In the genomic region with DNA sequence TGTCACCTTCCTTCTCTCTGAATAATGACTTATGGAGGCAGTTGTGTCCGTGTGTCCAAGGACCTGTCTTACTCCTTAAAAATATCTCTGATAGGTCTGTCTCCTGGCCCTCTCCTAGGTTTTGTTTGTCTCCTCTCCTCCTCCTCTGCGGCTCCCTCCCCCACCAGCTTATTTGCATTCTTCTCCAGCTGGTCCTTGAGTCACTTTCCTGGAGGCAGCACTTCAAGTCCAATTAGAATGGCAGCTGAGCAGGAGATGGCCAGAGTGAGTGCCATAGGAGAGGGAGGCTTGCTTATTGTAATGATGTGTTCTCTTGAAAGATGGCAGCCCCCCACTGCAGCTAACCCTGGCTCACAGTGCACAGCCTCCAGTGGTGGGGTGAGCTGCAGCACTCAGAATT, we compare ENCODE assay signal across 7 mouse cellular contexts. TPM values are rescaled to one million over a fixed set of nuclear protein-coding genes. Genes with fewer than 3 reads are reported as not detected.
DNase-seq lines count a peak whose midpoint lies in the region; ATAC-seq lines count a peak whose summit lies in the region.

No protein-coding gene starts in this region.

- peak; percentile 67 to 74 for DNase-seq in cerebellum, adult 18-20 months
- peak; percentile 34 for DNase-seq in embryo, embryonic 9.5 days (ENCODE audit: extremely low spot score)
- DNase-seq in layer of hippocampus, adult 8-10 months (ENCODE audit: low spot score in 2 of 2): peak; percentile 55 to 64
- DNase-seq in mesoderm, embryonic 11.5 days (ENCODE audit: low read depth, low spot score): peak; percentile 30
- DNase-seq in liver, embryonic 11.5 days (ENCODE audit: low spot score): no peak
- no peak for DNase-seq in adrenal gland, adult 18-20 months (ENCODE audit: low spot score in 2 of 2)

- no peak for ATAC-seq in liver, embryonic 11.5 days (replicated peaks; ENCODE audit: low FRiP score)
- ATAC-seq in megakaryocyte-erythroid progenitor cell, adult 5-6 weeks (replicated peaks; ENCODE audit: low FRiP score, low TSS enrichment, poor library complexity, severe bottlenecking): no peak

- WGBS in liver, embryonic 11.5 days: 45% methylated on average over 2 of the region's 2 CpGs

- no peak overlapping the region for H3K27ac ChIP-seq in liver, embryonic 11.5 days (ENCODE audit: low read depth, low read length)

- H3K9ac ChIP-seq in liver, embryonic 11.5 days (ENCODE audit: low read depth, low read length): no peak overlapping the region

- H3K27me3 ChIP-seq in liver, embryonic 11.5 days (replicated peaks; ENCODE audit: control insufficient read depth, insufficient read depth, low read length): no peaks in the 10 kb centered on the region

- no peak overlapping the region for H3K4me3 ChIP-seq in liver, embryonic 11.5 days (ENCODE audit: low read depth, low read length)

- no peaks in the 10 kb centered on the region for H3K4me1 ChIP-seq in liver, embryonic 11.5 days (replicated peaks; ENCODE audit: control insufficient read depth, insufficient read depth, low read length)

- H3K36me3 ChIP-seq in liver, embryonic 11.5 days (ENCODE audit: control insufficient read depth, insufficient read depth, low read length): no peaks in the 10 kb centered on the region

- H3K9me3 ChIP-seq in liver, embryonic 11.5 days (ENCODE audit: control insufficient read depth, low read length): no peaks in the 10 kb centered on the region

- H3K4me2 ChIP-seq in liver, embryonic 11.5 days: no peak overlapping the region

RNA-seq across cellular contexts. Expression of a gene that starts 54.4 kb away (rescaled TPM):
- 10 to 100 TPM; 26.2 to 32.4 (median 31.0) TPM for total RNA-seq in layer of hippocampus, adult 8-10 months (2022)
- polyA plus RNA-seq in liver, embryonic 11.5 days (2014; fragmentation: Nextera tagmentation; extraction: Ambion mirVana): 51.3 and 57.5 TPM in 2 replicates
- total RNA-seq in megakaryocyte-erythroid progenitor cell, adult 5-6 weeks (2014; fragmentation: Nextera tagmentation): 34.8 and 37.9 TPM in 2 replicates
- total RNA-seq in megakaryocyte-erythroid progenitor cell, adult 5-6 weeks (2017): 39.8 and 50.5 TPM in 2 replicates
- 10 to 100 TPM; 51.5 to 73.9 TPM for total RNA-seq in adrenal gland, adult 18-20 months (2021)

Comparison
In these comparisons a context has a peak if more than half of its experiments do, and no peak if none do; other contexts are left out.
1. DNase-seq: peak in cerebellum, adult 18-20 months (2 of 2), embryo, embryonic 9.5 days (single experiment), layer of hippocampus, adult 8-10 months (2 of 2) and mesoderm, embryonic 11.5 days (single experiment); none in liver, embryonic 11.5 days (single experiment) and adrenal gland, adult 18-20 months (0 of 2).